Mouse (Mus musculus) limb, embryonic 15.5 days (tissue): ENCODE data around the gene Ints13. TPM values are rescaled to one million over a fixed set of nuclear protein-coding genes. Genes with fewer than 3 reads are reported as not detected.

ENCODE experiments used
- ATAC-seq: fragments of 200-750 bp; cut with Nextera tagmentation; 2 replicates; pipeline ENCODE4 v1.8.0; 2017; ENCODE audit warnings: low read depth, moderate TSS enrichment; ENCODE audit not compliant: insufficient number of reproducible peaks, low FRiP score, low TSS enrichment
- H3K27ac ChIP-seq: fragments of 300-500 bp; sonication (generic); 2 replicates; pipeline ENCODE4 v1.5.1; 2015; ENCODE audit warnings: moderate library complexity, mild to moderate bottlenecking, inconsistent platforms
- H3K27me3 ChIP-seq: fragments of 300-500 bp; sonication (generic); 2 replicates; pipeline ENCODE4 v1.6.1; 2015; ENCODE audit warnings: inconsistent platforms
- H3K36me3 ChIP-seq: fragments of 300-500 bp; sonication (generic); 2 replicates; pipeline ENCODE4 v1.6.1; 2015; ENCODE audit warnings: inconsistent platforms
- H3K4me1 ChIP-seq: fragments of 300-500 bp; sonication (generic); 2 replicates; pipeline ENCODE4 v1.6.1; 2015; ENCODE audit warnings: inconsistent platforms
- H3K4me2 ChIP-seq: fragments of 300-500 bp; sonication (generic); 2 replicates; pipeline ENCODE4 v1.6.1; 2015; ENCODE audit warnings: mild to moderate bottlenecking, inconsistent platforms
- H3K4me3 ChIP-seq: fragments of 300-500 bp; sonication (generic); 2 replicates; pipeline ENCODE4 v1.5.1; 2015; ENCODE audit warnings: mild to moderate bottlenecking, inconsistent platforms
- H3K9ac ChIP-seq: fragments of 300-500 bp; sonication (generic); 2 replicates; pipeline ENCODE4 v1.6.1; 2015; ENCODE audit warnings: inconsistent platforms
- H3K9me3 ChIP-seq: fragments of 300-500 bp; sonication (generic); 2 replicates; pipeline ENCODE4 v1.6.1; 2016; ENCODE audit warnings: inconsistent platforms
- WGBS: fragments of 180-500 bp; shearing (Covaris S2); methylation state at CpG from one replicate; pipeline ENCODE4 v1.1.7; 2015; 5-methylcytosine and 5-hydroxymethylcytosine counted together
- polyA plus RNA-seq: library from polyadenylated mRNA; unstranded; fragments of >200 nt; fragmentation: Nextera tagmentation; extraction: Ambion mirVana; gene quantifications from 2 replicates; pipeline ENCODE4 v1.2.1, GENCODE M21; 2015

Ints13 gene
- polyA plus RNA-seq, result 54.2 and 62.9 TPM in 2 replicates

- H3K27me3 ChIP-seq, result no peaks in the 10 kb centered on the region
- WGBS, result under 1% methylated on average over 74 of the region's 77 CpGs
- H3K9ac ChIP-seq, result peak within 1 kb of the TSS; percentile 86
- ATAC-seq, result peak; percentile 94
- H3K36me3 ChIP-seq, result no peaks in the 10 kb centered on the region
- H3K4me1 ChIP-seq, result peaks cover 19% of the 10 kb centered on the region; the same call in 1 of the 2 replicates
- no peaks in the 10 kb centered on the region for H3K9me3 ChIP-seq
- H3K4me2 ChIP-seq, result peak within 1 kb of the TSS; percentile 66
- peak within 1 kb of the TSS; percentile 88 for H3K4me3 ChIP-seq
- H3K27ac ChIP-seq, result peak within 1 kb of the TSS; percentile 99
Observed at GRCm38 (mm10) chr6:146577310-146578109, at the start of gene Ints13. Gene Ints13, minus strand, starts transcription at chr6:146577835.

GRCm38 (mm10) chr6:146616670-146617069 is 39.0 kb upstream of the Ints13 start:
- no peaks in the 10 kb centered on the region for H3K4me1 ChIP-seq
- H3K9me3 ChIP-seq, result no peaks in the 10 kb centered on the region
- H3K4me2 ChIP-seq, result no peak overlapping the region
- no peak overlapping the region for H3K4me3 ChIP-seq
- H3K27ac ChIP-seq, result no peak overlapping the region
- peaks cover 86% of the 10 kb centered on the region for H3K36me3 ChIP-seq
- no peak for ATAC-seq
- no peaks in the 10 kb centered on the region for H3K27me3 ChIP-seq
- no peak overlapping the region for H3K9ac ChIP-seq
- 95% methylated on average over 2 of the region's 2 CpGs for WGBS

- H3K27me3 ChIP-seq, result no peaks in the 10 kb centered on the region
- H3K4me3 ChIP-seq, result no peak overlapping the region
- peaks cover 80% of the 10 kb centered on the region for H3K36me3 ChIP-seq
- H3K9me3 ChIP-seq, result no peaks in the 10 kb centered on the region
- no peak overlapping the region for H3K27ac ChIP-seq
- no peak for ATAC-seq
- 93% methylated on average over 8 of the region's 8 CpGs for WGBS
- no peaks in the 10 kb centered on the region for H3K4me1 ChIP-seq
- H3K4me2 ChIP-seq, result no peak overlapping the region
- no peak overlapping the region for H3K9ac ChIP-seq
Observed at GRCm38 (mm10) chr6:146615891-146616290, 38.3 kb upstream of the Ints13 start.

- 87% methylated on average over 5 of the region's 5 CpGs for WGBS
- H3K9ac ChIP-seq, result no peak overlapping the region
- no peaks in the 10 kb centered on the region for H3K9me3 ChIP-seq
- H3K27me3 ChIP-seq, result no peaks in the 10 kb centered on the region
- no peak overlapping the region for H3K4me2 ChIP-seq
- ATAC-seq, result no peak
- H3K36me3 ChIP-seq, result peaks cover 83% of the 10 kb centered on the region
- H3K4me1 ChIP-seq, result no peaks in the 10 kb centered on the region
- H3K27ac ChIP-seq, result no peak overlapping the region
- no peak overlapping the region for H3K4me3 ChIP-seq
Observed at GRCm38 (mm10) chr6:146614541-146614940, 36.9 kb upstream of the Ints13 start.

- Histone ChIP-seq H3K4me2 (no peak overlapping the region), H3K27me3 (no peaks in the 10 kb centered on the region), H3K36me3 (peaks cover 85% of the 10 kb centered on the region), H3K4me3 (no peak overlapping the region), H3K27ac (no peak overlapping the region), H3K9ac (no peak overlapping the region), H3K9me3 (no peaks in the 10 kb centered on the region), H3K4me1 (no peaks in the 10 kb centered on the region)
- WGBS, result 90% methylated on average over 5 of the region's 5 CpGs
- no peak for ATAC-seq
Observed at GRCm38 (mm10) chr6:146613907-146614306, 36.3 kb upstream of the Ints13 start.

GRCm38 (mm10) chr6:146612736-146613135 is 35.1 kb upstream of the Ints13 start:
- H3K27me3 ChIP-seq, result no peaks in the 10 kb centered on the region
- ATAC-seq, result no peak
- H3K9me3 ChIP-seq, result no peaks in the 10 kb centered on the region
- no peak overlapping the region for H3K9ac ChIP-seq
- H3K36me3 ChIP-seq, result peaks cover 85% of the 10 kb centered on the region
- no peak overlapping the region for H3K4me3 ChIP-seq
- H3K4me2 ChIP-seq, result no peak overlapping the region
- WGBS, result 87% methylated on average over 5 of the region's 5 CpGs
- no peaks in the 10 kb centered on the region for H3K4me1 ChIP-seq
- H3K27ac ChIP-seq, result no peak overlapping the region

GRCm38 (mm10) chr6:146611897-146612296 is 34.3 kb upstream of the Ints13 start:
- Histone ChIP-seq H3K27me3 (no peaks in the 10 kb centered on the region), H3K9ac (no peak overlapping the region), H3K4me1 (no peaks in the 10 kb centered on the region), H3K9me3 (no peaks in the 10 kb centered on the region), H3K27ac (no peak overlapping the region), H3K36me3 (peaks cover 85% of the 10 kb centered on the region), H3K4me2 (no peak overlapping the region), H3K4me3 (no peak overlapping the region)
- ATAC-seq, result no peak
- 92% methylated on average over 7 of the region's 7 CpGs for WGBS

GRCm38 (mm10) chr6:146611385-146611784 is 33.8 kb upstream of the Ints13 start:
- WGBS, result 86% methylated on average over 6 of the region's 6 CpGs
- H3K4me1 ChIP-seq, result no peaks in the 10 kb centered on the region
- no peak overlapping the region for H3K4me2 ChIP-seq
- ATAC-seq, result no peak
- no peaks in the 10 kb centered on the region for H3K9me3 ChIP-seq
- no peaks in the 10 kb centered on the region for H3K27me3 ChIP-seq
- H3K36me3 ChIP-seq, result peaks cover 85% of the 10 kb centered on the region
- H3K9ac ChIP-seq, result no peak overlapping the region
- no peak overlapping the region for H3K27ac ChIP-seq
- H3K4me3 ChIP-seq, result no peak overlapping the region

- Histone ChIP-seq H3K36me3 (peaks cover 84% of the 10 kb centered on the region), H3K4me2 (no peak overlapping the region), H3K4me1 (no peaks in the 10 kb centered on the region), H3K27me3 (no peaks in the 10 kb centered on the region), H3K9me3 (no peaks in the 10 kb centered on the region), H3K27ac (no peak overlapping the region), H3K9ac (no peak overlapping the region), H3K4me3 (no peak overlapping the region)
- no peak for ATAC-seq
- 80% methylated on average over 10 of the region's 10 CpGs for WGBS
Observed at GRCm38 (mm10) chr6:146603651-146604050, 26.0 kb upstream of the Ints13 start.

- Histone ChIP-seq H3K4me2 (no peak overlapping the region), H3K4me3 (no peak overlapping the region), H3K27ac (no peak overlapping the region), H3K9ac (no peak overlapping the region), H3K27me3 (no peaks in the 10 kb centered on the region), H3K36me3 (peaks cover 75% of the 10 kb centered on the region), H3K4me1 (no peaks in the 10 kb centered on the region), H3K9me3 (no peaks in the 10 kb centered on the region)
- 73% methylated on average over 4 of the region's 4 CpGs for WGBS
- ATAC-seq, result no peak
Observed at GRCm38 (mm10) chr6:146602601-146603000, 25.0 kb upstream of the Ints13 start.

GRCm38 (mm10) chr6:146585134-146585533 is 7.5 kb upstream of the Ints13 start:
- no peak for ATAC-seq
- no peaks in the 10 kb centered on the region for H3K27me3 ChIP-seq
- H3K36me3 ChIP-seq, result peaks cover 37% of the 10 kb centered on the region
- no peak overlapping the region for H3K4me3 ChIP-seq
- H3K27ac ChIP-seq, result no peak overlapping the region
- H3K4me1 ChIP-seq, result no peaks in the 10 kb centered on the region
- no peaks in the 10 kb centered on the region for H3K9me3 ChIP-seq
- 90% methylated on average over 5 of the region's 5 CpGs for WGBS
- no peak overlapping the region for H3K4me2 ChIP-seq
- no peak overlapping the region for H3K9ac ChIP-seq

- no peak for ATAC-seq
- H3K4me1 ChIP-seq, result 0 out of 2 replicates have a peak, but pooled peaks cover 8% of the 10 kb centered on the region
- no peak overlapping the region for H3K4me3 ChIP-seq
- no peak overlapping the region for H3K9ac ChIP-seq
- no peak overlapping the region for H3K4me2 ChIP-seq
- no peaks in the 10 kb centered on the region for H3K9me3 ChIP-seq
- peaks cover 21% of the 10 kb centered on the region for H3K36me3 ChIP-seq
- 68% methylated on average over 2 of the region's 2 CpGs for WGBS
- H3K27ac ChIP-seq, result no peak overlapping the region
- no peaks in the 10 kb centered on the region for H3K27me3 ChIP-seq
Observed at GRCm38 (mm10) chr6:146583366-146584046, 5.9 kb upstream of the Ints13 start.
